Mouse (Mus musculus) hindbrain, embryonic 10.5 days (tissue): ENCODE measurements around the gene Cend1. TPM values are rescaled to one million over a fixed set of nuclear protein-coding genes. Genes with fewer than 3 reads are reported as not detected.

Experiments
- DNase-seq: peaks from one replicate; pipeline ENCODE4 v3.0.0-alpha.2; 2017; ENCODE audit warnings: low spot score
- H3K27ac ChIP-seq: fragments of 300-500 bp; sonication (generic); 2 replicates; pipeline ENCODE4 v1.5.1; 2016; ENCODE audit warnings: mild to moderate bottlenecking, moderate library complexity
- H3K27me3 ChIP-seq: fragments of 300-500 bp; sonication (generic); 2 replicates; pipeline ENCODE4 v1.6.1; 2016; ENCODE audit warnings: mild to moderate bottlenecking; ENCODE audit not compliant: poor library complexity, insufficient read depth, severe bottlenecking
- H3K36me3 ChIP-seq: fragments of 300-500 bp; sonication (generic); 2 replicates; pipeline ENCODE4 v1.6.1; 2016; ENCODE audit warnings: mild to moderate bottlenecking, moderate library complexity
- H3K4me1 ChIP-seq: fragments of 300-500 bp; sonication (generic); replicated peaks from 2 replicates; pipeline ENCODE4 v1.6.1; 2016; ENCODE audit warnings: mild to moderate bottlenecking
- H3K4me3 ChIP-seq: fragments of 300-500 bp; sonication (generic); 2 replicates; pipeline ENCODE4 v1.5.1; 2016; ENCODE audit warnings: mild to moderate bottlenecking, moderate library complexity
- H3K9me3 ChIP-seq: fragments of 300-500 bp; sonication (generic); 2 replicates; pipeline ENCODE4 v1.6.1; 2016; ENCODE audit warnings: mild to moderate bottlenecking, moderate library complexity
- WGBS: fragments of 180-500 bp; shearing (Covaris S2); methylation state at CpG from one replicate; pipeline ENCODE4 v1.1.7; 2016; 5-methylcytosine and 5-hydroxymethylcytosine counted together
- polyA plus RNA-seq: library from polyadenylated mRNA; unstranded; fragments of >200 nt; fragmentation: Nextera tagmentation; extraction: Ambion mirVana; gene quantifications from 2 replicates; pipeline ENCODE4 v1.2.1, GENCODE M21; 2016

Cend1 gene
- polyA plus RNA-seq, 1 experiment from 2014 or later: 21.9 TPM

DNA sequence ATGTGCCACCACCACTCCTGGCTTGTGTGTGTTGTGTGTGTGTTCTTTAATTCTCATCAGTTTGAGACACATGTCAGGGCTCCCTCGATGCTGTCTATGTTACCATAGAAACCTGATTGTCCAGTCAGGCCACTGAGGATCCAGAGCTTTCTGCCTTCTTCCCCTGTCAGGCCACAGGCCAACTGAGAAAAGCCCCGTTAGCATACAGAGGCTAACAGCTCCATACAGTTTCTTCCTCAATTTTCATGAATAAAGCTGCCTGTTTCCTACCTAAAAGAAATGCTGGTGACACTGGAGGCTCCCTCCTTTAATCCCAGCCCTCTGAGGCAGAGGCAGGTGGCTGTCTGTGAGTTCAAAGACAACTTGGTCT is 7.2 kb upstream of the Cend1 start:
- WGBS: 58% methylated on average over 2 of the region's 2 CpGs
- DNase-seq: no peak
- Histone ChIP-seq H3K4me1 (peaks cover 77% of the 10 kb centered on the region), H3K36me3 (peaks cover 60% of the 10 kb centered on the region), H3K4me3 (peak overlapping the region; percentile 63), H3K27me3 (no peaks in the 10 kb centered on the region), H3K9me3 (no peaks in the 10 kb centered on the region), H3K27ac (peak overlapping the region; percentile 87)

DNA sequence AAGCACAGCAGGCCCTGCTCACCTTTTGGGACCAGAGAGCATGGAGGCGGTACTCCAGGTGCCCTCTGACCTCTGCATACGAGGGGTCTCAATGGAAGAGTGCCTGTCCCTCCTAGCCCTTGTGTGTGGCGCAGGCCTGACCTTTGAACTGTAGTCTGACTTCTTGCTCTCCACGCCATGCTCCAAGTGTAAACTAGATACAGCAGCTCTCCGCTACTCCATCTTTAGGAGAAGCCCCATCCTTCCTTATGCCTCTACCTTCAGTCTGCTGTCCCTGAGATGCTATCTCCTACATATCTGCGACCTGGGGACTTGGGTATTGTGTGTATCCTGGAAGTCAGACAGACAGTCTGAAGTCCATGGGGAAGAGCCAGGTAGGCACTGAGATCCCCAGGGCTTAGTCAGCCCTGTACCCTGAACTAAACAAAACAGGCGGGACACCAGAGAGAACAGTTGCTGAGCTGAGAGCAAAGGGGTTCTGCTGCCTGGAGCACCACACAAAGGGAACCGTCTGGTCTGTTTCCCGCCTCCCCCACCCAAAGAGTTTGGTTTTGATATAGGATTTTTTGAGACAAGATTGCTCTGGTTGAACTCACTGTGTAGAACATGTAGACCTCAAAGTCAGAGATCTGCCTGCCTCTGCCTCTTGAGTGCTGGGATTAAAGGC is 6.7 kb upstream of the Cend1 start:
- H3K27me3 ChIP-seq: no peaks in the 10 kb centered on the region
- peaks cover 71% of the 10 kb centered on the region for H3K4me1 ChIP-seq
- H3K4me3 ChIP-seq: peak overlapping the region; percentile 63
- H3K27ac ChIP-seq: peak overlapping the region; percentile 87
- no peaks in the 10 kb centered on the region for H3K9me3 ChIP-seq
- peaks cover 60% of the 10 kb centered on the region for H3K36me3 ChIP-seq
- DNase-seq: no peak
- WGBS: 60% methylated on average over 9 of the region's 9 CpGs

DNA sequence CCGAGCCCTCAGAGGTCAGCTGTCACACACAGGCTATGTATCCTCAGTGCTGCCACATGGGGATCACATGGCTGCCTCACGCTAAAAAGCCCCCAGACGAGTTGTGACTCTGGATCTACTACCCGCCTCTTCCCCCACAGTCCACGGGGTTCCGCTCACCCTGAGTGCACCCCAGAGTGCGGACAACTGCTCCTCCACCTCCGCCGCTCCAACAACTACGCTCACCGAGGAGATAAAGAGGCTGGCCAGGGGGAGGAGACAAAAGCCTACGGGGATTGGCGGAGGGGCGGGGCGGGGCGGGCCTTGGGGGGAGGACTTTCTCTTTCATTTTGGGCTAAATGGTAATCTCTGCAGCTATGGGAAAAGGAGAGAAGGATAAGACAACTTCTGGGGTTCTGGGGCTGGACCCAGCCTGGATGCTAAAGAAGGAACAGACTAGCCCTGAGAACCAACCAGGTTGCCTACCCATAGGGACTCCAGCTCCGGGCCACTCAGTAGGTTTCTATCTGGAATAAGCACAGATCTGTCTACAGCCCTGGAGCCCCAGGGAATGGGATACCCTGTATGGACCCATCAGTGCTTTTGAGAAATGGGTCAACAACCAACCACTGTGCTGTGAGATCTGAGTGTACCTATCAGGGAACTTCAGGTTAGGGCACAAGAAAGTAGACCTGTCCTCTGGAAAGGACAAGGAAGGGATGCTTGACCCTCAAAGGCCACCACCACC is 6.0 kb upstream of the Cend1 start:
- peaks cover 67% of the 10 kb centered on the region for H3K4me1 ChIP-seq
- peak; percentile 57 for DNase-seq
- H3K9me3 ChIP-seq: no peaks in the 10 kb centered on the region
- peaks cover 60% of the 10 kb centered on the region for H3K36me3 ChIP-seq
- peak overlapping the region; percentile 87 for H3K27ac ChIP-seq
- WGBS: 6% methylated on average over 17 of the region's 17 CpGs
- H3K4me3 ChIP-seq: peak overlapping the region; percentile 61
- H3K27me3 ChIP-seq: no peaks in the 10 kb centered on the region

DNA sequence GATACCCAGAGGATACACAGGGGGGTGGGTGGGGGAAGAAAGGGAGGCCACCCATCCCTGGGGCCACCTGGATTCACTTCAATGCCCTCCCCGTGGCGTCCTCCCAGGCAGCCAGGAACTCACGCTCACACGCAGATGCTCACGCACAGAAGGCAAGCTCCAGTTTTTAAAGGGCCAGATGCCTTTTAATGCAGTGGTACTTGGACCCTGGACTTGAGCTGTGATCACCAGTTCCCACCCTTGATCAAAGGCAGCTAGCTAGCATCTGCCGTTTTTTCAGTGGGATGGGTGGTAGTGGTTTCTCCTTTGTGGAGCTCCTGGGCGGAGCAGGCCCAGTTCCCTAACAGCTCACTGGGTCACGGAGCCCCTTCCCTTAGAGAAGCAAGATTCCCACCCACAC is 5.2 kb upstream of the Cend1 start:
- Histone ChIP-seq H3K27ac (peak overlapping the region; percentile 87), H3K9me3 (no peaks in the 10 kb centered on the region), H3K4me3 (peak overlapping the region; percentile 61), H3K4me1 (peaks cover 74% of the 10 kb centered on the region), H3K36me3 (peaks cover 52% of the 10 kb centered on the region), H3K27me3 (no peaks in the 10 kb centered on the region)
- DNase-seq: peak; percentile 54
- 17% methylated on average over 8 of the region's 8 CpGs for WGBS

DNA sequence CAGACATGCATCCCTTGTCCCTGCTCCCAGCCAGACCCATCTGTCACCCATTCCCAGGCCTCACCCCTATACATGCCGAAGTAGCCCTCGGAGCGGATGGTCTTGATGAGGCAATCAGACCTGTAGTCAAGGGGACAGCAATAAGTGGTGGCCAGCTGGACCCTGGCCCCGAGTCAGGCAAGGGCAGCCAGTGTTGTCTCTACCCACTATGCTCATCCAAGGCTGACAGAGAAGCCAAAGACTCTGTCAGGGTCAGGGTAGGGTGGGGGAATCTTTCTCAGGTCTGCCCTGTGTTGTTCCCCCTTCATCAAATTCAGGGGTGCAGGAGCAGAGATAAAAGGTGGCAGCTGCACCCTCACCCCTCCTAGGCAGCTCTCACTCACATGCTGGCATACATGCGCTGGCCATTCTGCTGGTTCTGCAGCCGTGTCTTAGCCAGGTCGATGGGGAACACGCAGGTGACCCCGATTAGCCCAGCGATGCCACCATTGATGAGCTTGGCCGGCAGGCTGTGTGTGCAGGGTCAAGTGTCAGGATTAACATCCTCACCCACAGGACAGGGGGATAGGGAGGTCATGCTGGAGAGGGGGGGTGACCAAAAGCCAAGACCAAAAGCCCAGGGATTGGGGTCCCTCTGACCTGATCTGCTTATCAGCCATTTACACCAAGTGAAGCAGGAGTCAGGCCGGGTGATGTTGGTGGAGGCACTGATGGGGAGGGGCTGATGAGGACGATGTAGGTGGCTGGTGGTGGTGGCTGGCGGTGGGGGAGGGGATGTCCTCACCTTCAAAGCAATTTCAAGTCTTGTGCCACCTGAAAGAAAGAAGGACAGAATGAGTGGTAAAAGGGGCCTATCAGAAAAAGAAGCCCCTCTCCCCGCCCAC is 4.5 kb upstream of the Cend1 start:
- no peak for DNase-seq
- H3K36me3 ChIP-seq: peaks cover 45% of the 10 kb centered on the region
- 76% methylated on average over 15 of the region's 15 CpGs for WGBS
- H3K4me1 ChIP-seq: peaks cover 81% of the 10 kb centered on the region
- H3K4me3 ChIP-seq: peak overlapping the region; percentile 61
- peak overlapping the region; percentile 87 for H3K27ac ChIP-seq
- peaks cover under 1% of the 10 kb centered on the region; the same call in 1 of the 2 replicates for H3K27me3 ChIP-seq
- no peaks in the 10 kb centered on the region for H3K9me3 ChIP-seq

DNA sequence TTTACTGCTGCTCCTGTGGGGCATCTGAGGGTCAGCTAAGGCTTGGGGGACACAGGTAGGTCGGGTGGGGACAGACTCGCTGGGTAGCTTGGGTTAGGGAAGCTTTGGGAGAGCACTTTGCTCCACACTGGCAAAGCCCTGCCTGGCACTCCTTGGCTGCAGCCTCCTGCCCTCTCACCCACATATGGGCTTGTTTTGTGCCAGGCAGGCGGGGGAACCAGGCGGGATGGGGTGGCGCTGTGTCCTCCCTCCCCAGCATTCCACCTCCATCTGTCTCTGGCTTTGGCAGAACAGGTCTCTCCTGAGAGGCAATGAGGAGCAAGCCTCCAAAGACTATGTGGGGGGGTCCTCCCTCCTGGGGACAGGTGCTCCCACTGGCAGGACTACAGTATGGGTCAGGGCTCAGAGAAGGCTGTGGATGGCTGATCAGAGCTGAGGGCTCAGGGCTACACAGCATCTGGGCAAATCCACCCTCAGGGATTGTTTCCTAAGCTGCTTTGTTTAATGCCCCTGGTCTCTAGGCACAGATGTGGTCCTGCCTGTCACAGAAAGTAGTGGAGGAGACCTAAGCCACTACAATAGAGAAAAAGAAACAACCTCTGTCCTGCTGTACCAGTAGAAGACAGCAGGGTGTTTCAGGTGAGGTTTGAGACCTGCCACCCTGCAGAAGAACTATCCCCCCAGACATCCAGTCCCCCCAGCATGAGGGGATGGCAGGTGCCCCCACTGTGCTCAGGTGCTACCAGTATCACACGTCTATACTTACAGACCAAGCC is 3.6 kb upstream of the Cend1 start:
- Histone ChIP-seq H3K27ac (peak overlapping the region; percentile 16; the same call in 1 of the 2 replicates), H3K27me3 (peaks cover 5% of the 10 kb centered on the region; the same call in 1 of the 2 replicates), H3K4me1 (peaks cover 87% of the 10 kb centered on the region), H3K9me3 (no peaks in the 10 kb centered on the region), H3K4me3 (0 out of 2 replicates have a peak overlapping the region, but pooled peaks have one; percentile 6), H3K36me3 (peaks cover 37% of the 10 kb centered on the region)
- DNase-seq: no peak
- WGBS: 89% methylated on average over 6 of the region's 6 CpGs

DNA sequence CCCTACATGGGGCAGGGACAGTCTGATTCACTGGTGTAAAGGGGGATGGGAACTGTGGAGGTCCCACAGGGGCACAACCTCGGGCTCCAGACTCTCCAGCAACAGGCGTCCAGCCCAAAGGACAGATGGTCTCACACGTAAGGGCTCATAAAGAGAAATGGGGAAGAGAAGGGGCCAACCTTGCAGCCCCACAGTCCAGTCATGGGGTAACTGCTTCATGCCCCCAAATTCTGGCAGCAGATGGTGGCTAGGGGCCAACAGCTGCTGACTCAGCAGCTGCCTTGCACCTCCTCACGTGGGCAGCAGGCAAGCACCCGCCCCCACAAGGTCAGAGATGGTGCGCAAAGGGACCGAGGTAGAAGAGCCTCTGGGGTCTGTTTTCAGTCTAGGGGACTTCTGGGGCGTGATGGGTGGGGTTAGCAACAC is 2.9 kb upstream of the Cend1 start:
- H3K27me3 ChIP-seq: peaks cover 9% of the 10 kb centered on the region; the same call in 1 of the 2 replicates
- WGBS: 87% methylated on average over 8 of the region's 8 CpGs
- no peak for DNase-seq
- no peak overlapping the region for H3K4me3 ChIP-seq
- H3K9me3 ChIP-seq: no peaks in the 10 kb centered on the region
- H3K4me1 ChIP-seq: peaks cover 80% of the 10 kb centered on the region
- H3K36me3 ChIP-seq: peaks cover 36% of the 10 kb centered on the region
- peak overlapping the region; percentile 16; the same call in 1 of the 2 replicates for H3K27ac ChIP-seq

DNA sequence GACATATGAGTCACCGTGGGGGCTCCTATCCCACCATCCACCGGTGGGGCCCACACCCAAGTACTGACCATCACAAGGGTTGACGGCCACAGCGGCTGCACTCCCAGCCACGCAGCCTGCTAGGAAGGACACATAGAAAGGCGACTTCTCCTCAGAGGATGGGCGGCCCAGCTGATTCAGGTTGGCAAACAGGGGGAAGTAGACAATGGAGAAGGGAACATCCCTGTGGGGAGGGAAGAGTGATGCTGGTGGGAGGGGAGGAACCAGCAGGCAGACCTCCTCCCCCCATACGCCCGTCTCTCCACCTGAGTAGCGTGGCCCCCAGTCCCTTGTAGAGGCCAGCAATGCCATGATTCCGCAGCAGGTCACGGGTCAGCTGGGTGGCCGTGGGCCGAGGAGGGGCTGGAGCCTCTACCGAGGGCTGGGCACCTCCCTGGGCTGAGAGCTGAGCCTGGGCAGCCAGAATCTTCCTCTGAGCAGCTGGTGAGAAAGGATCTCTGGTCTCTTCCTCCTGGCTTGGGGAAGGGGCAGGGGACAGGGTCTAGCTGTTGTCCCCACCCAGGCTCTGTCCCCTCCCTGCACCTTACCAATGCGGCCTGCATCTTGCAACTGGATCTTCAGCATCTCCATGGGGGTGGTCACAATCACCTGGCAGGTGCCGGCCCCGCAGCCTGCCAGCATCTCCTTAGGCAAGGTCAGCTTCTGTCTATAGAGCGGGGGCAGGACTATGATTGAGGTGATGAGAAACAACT is 2.3 kb upstream of the Cend1 start:
- no peak for DNase-seq
- Histone ChIP-seq H3K4me3 (0 out of 2 replicates have a peak overlapping the region, but pooled peaks have one; percentile 9), H3K27me3 (peaks cover 9% of the 10 kb centered on the region; the same call in 1 of the 2 replicates), H3K9me3 (no peaks in the 10 kb centered on the region), H3K4me1 (peaks cover 74% of the 10 kb centered on the region), H3K27ac (no peak overlapping the region; the same call in 1 of the 2 replicates), H3K36me3 (peaks cover 36% of the 10 kb centered on the region)
- 93% methylated on average over 19 of the region's 19 CpGs for WGBS

DNA sequence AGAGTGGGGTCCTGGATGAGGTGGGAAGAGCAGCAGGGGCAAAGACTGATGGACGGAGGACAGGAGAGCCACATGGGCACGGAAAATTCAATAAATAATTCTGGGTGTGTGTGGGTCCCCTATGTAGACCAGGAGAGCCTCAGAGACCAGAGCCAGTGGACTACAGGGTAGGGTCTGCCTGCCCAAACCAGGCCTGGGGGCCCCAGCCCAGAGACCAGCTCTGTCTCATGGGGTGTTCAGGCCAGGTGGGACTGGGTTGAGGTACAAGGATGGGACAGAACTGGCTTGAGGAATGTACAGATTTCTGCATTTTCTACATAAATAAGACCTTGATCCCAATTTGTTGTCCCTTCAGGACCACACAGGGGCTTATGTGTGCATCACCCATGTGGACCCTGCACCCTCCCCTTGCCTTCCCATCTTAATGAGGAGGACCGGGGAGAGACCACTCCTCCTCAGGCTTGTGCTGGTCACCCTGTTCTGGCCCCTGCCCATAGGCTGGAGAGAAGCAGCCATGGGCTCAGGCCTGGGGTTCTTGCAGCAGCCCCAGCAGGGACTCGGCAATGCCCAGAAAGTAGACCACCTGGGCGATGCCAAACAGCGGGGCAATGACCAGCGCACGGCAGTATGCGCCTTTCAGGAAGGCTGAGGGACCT is 1.4 kb upstream of the Cend1 start:
- Histone ChIP-seq H3K27ac (no peak overlapping the region), H3K27me3 (peaks cover 9% of the 10 kb centered on the region; the same call in 1 of the 2 replicates), H3K4me3 (no peak overlapping the region), H3K4me1 (peaks cover 65% of the 10 kb centered on the region), H3K9me3 (no peaks in the 10 kb centered on the region), H3K36me3 (peaks cover 36% of the 10 kb centered on the region)
- no peak for DNase-seq
- 95% methylated on average over 9 of the region's 9 CpGs for WGBS

DNA sequence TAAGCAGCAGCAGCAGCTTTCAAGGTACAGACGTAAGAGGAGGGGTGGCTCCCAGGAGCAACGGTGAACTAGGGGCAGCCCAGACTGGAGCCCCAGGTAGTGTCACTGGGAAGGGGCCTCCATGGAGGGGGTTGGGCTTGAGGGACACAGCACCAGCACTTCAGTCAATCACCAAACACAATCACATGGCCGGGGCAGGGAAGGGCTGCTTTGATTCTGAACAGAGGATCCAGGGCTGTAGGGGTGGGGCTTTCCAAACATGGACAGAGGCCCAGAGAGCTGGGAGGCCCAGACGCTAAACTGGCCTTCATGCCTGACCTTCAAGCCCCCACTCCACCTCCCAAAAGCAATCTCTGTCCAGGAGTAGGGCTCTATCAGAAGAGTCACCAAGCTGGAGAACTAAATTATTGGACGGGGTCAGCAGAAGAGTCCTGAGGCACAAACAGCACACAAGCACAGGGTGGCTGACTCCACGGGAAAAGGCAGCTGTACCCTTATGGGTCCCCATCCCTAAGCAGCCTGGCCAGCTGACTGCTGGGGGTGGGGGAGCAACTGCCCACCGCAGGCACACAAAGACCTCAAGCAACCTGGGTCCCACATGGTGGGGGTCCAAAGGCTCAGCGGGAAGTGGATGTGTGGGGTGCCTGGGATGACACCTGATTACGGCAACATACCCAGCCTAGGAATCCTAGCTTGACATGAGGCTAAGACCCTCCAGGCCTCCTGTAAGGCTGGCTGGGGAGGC is 721 bp upstream of the Cend1 start:
- peaks cover 36% of the 10 kb centered on the region for H3K36me3 ChIP-seq
- H3K4me3 ChIP-seq: peak overlapping the region; percentile 54
- peaks cover 58% of the 10 kb centered on the region for H3K4me1 ChIP-seq
- 61% methylated on average over 9 of the region's 9 CpGs for WGBS
- H3K27ac ChIP-seq: no peak overlapping the region
- DNase-seq: no peak
- H3K9me3 ChIP-seq: no peaks in the 10 kb centered on the region
- peaks cover 9% of the 10 kb centered on the region; the same call in 1 of the 2 replicates for H3K27me3 ChIP-seq
